Mouse (Mus musculus): Measurements from ENCODE around the gene Plxdc1. TPM values are rescaled to one million over a fixed set of nuclear protein-coding genes. Genes with fewer than 3 reads are reported as not detected.

Gene Plxdc1
- polyA plus RNA-seq, 1 experiment from 2014 or later, result 0.34 TPM

DNA sequence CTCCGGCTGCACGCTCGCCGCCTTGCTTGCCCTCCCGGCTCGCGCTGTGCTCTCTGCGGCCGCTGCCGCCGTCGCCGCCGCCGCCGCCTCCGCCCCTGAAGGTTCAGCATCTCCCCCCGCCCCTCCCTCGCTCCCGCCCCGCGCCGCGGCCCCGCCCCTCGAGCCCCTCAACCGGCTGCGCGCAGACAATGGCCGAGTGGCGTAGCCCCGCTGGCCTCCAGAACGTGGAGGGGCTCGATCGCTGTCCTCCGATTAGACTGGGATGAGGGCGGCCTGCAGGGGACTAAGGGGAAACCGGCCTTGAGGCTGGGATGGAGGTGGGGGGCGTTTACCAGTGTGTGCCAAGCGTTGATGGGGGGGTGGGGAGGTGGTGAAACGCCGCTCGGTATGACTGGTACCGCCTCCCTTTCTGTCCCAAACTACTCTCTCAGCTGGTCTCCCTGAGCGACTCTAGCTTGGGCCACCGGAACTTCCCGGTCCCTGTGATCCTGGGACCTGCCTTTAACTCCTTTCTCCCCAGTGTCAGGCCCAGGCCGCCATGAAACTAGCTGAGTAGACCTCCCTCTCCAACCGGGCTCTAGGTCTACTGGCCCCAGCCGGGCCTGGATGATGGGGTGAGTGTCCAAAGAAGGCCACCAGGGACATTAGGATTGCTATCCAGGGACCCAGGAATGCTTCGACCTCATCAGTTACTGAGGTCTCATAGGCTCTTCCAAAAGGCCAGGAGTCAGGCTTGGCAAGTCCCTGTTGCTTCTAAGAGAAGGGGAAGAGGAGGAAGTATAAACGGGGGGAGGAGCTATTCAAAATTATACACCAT, 36.5 kb upstream of the Plxdc1 start, which contains the start of gene Cacnb1:
TSS of gene Cacnb1 (minus strand) at position 480 of the 817 bp plus-strand sequence.
- H3K4me3 ChIP-seq, result peak within 1 kb of the TSS; percentile 75
- H3K36me3 ChIP-seq, result peaks cover 4% of the 10 kb centered on the region
- H3K4me2 ChIP-seq (replicated peaks), result peak within 1 kb of the TSS; percentile 77
- peak within 1 kb of the TSS; percentile 95 for H3K9ac ChIP-seq (replicated peaks)
- H3K27ac ChIP-seq (replicated peaks), result peak within 1 kb of the TSS; percentile 93
- ATAC-seq (ENCODE audit: low FRiP score, low read depth), result peak; percentile 55
- under 1% methylated on average over 50 of the region's 52 CpGs for WGBS
- peaks cover 59% of the 10 kb centered on the region for H3K4me1 ChIP-seq
- no peaks in the 10 kb centered on the region for H3K9me3 ChIP-seq
- peaks cover 8% of the 10 kb centered on the region; the same call in 1 of the 2 replicates for H3K27me3 ChIP-seq

DNA sequence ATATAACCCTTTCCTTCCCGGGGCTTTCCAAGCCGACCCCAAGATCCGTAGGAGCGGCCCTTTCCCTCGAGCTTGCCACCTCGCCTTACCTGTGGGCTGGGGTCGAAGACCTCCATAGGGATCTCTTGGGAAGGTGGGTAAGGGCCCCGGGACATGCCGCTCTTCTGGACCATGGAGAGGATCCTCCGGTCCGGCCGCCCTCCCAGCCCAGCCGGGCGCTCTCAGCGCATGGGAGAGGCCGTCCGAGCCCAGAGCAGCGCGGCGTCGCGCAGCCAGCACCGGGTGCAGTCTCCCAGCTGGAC, 36.0 kb upstream of the Plxdc1 start:
- peaks cover 8% of the 10 kb centered on the region; the same call in 1 of the 2 replicates for H3K27me3 ChIP-seq
- peak overlapping the region; percentile 93 for H3K27ac ChIP-seq (replicated peaks)
- peak overlapping the region; percentile 95 for H3K9ac ChIP-seq (replicated peaks)
- no peaks in the 10 kb centered on the region for H3K9me3 ChIP-seq
- under 1% methylated on average over 12 of the region's 23 CpGs for WGBS
- H3K4me2 ChIP-seq (replicated peaks), result peak overlapping the region; percentile 77
- peaks cover 9% of the 10 kb centered on the region for H3K36me3 ChIP-seq
- peak overlapping the region; percentile 75 for H3K4me3 ChIP-seq
- peak; percentile 12 for ATAC-seq (ENCODE audit: low FRiP score, low read depth)
- H3K4me1 ChIP-seq, result peaks cover 54% of the 10 kb centered on the region

DNA sequence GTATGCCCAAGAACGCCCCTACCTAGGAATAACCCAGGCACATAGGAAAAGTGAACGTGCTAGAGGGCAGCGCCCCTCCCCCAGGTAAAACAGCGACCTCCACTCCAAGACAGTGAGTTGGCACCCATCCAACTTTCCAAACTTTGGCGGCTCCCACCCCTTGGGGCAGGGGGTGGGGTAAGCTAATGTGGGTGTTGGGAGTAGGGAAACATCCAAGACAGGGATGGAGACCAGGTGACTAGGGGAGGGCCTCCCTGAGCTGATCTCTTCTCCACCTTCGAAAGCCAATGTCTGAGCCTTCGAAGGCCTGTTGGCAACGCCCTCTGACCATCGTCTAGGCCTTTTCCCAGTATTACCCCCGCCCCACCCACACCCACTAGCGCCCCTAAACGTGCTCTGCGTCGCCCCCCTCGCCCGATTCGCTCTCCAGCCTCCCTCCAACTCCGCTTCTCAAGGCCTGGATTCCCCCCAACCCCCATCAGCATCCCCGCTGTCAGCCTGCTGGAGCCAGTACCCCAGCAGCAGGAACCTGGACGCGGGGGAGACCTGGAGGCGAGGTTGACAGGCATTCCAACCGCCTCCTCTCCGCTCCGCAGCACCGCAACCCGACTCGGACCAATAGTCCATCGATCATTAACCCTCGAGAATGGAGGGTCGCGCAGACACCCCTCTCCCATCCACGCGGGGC, 35.5 kb upstream of the Plxdc1 start:
- 0 out of 2 replicates have a peak, but pooled peaks have one; percentile 4 for ATAC-seq (ENCODE audit: low FRiP score, low read depth)
- Histone ChIP-seq H3K36me3 (peaks cover 14% of the 10 kb centered on the region), H3K4me2 (replicated peaks) (peak overlapping the region; percentile 77), H3K27ac (replicated peaks) (peak overlapping the region; percentile 93), H3K27me3 (peaks cover 8% of the 10 kb centered on the region; the same call in 1 of the 2 replicates), H3K4me3 (peak overlapping the region; percentile 75), H3K9ac (replicated peaks) (peak overlapping the region; percentile 95), H3K9me3 (no peaks in the 10 kb centered on the region), H3K4me1 (peaks cover 54% of the 10 kb centered on the region)
- 4% methylated on average over 30 of the region's 34 CpGs for WGBS

DNA sequence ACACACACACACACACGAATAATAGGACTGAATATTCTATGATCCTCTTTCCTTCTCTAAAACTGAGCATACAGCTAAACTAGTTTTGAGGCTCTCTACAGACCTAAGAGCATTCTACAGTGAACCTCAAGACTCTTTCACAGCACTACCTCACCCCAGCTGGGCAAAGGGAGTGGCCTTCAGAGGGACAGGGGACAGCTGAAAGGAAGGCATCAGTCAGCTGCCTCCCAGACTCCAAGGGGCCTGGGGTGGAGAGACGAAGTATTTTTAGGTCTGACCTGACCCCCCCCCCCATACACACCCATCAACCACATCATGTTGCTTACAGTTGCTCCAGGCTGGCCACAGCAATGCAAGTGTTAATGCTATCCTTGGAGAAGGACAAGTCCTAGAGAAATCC, 34.9 kb upstream of the Plxdc1 start:
- Histone ChIP-seq H3K36me3 (peaks cover 20% of the 10 kb centered on the region), H3K27me3 (peaks cover 8% of the 10 kb centered on the region; the same call in 1 of the 2 replicates), H3K27ac (replicated peaks) (peak overlapping the region; percentile 93), H3K4me2 (replicated peaks) (peak overlapping the region; percentile 77), H3K9ac (replicated peaks) (peak overlapping the region; percentile 95), H3K9me3 (no peaks in the 10 kb centered on the region), H3K4me3 (peak overlapping the region; percentile 75), H3K4me1 (peaks cover 53% of the 10 kb centered on the region)
- no peak for ATAC-seq (ENCODE audit: low FRiP score, low read depth)
- 63% methylated on average over 2 of the region's 2 CpGs for WGBS

DNA sequence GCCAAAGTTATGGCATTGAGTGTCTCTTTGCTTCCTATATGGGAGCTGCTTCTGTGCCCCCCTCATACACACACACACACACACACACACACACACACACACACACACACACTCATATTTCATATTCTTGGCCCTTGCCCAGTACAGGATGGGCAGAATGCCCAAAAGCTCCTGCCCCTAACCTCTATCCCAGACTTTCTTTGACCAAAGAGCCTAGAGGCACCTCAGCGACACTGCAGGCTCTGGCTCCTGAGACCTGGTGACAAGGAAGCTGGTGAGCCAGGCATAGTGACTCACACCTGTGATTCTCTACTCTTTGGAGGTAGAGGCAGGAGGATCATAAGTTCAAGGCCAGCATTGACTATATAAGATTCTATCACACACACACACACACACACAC, 34.5 kb upstream of the Plxdc1 start:
- H3K4me1 ChIP-seq, result peaks cover 49% of the 10 kb centered on the region
- 64% methylated on average over 1 of the region's 1 CpGs for WGBS
- peak overlapping the region; percentile 80 for H3K27ac ChIP-seq (replicated peaks)

DNA sequence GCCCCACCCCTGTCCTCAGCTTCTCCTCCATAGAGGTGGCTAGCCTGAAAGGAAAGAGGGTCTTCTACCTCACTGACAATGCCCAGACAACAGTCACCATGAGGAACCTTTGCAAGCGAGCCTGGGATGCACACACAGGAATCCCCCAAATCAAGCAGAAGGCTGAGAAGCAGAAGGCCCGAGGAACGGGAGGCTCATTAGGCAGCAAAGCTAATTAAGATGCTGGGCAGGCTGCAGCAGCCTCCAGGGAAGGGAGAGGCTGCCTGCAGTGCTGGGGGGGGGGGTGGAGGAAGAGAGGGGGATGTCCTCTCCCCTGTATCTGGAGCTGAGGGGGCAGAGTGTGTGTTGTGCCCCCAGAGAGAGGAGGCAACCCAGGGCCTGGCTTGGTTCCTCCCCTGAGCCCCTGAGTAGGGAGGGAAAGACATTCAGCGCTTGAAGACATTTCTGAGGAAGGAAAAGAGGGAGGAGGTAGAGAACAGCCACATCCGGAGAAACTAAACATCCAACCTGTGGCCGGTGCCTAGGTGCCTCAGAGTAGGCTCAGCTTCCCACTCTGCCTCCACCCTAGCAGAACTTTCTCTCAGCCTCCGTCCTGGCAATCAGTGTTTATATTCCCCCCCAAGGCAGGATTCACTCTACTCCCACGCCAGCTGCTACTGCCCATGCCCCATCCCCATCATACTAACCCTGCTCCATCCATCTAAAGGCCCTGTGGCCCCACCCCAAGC, 33.8 kb upstream of the Plxdc1 start:
- ATAC-seq (ENCODE audit: low FRiP score, low read depth), result no peak
- peaks cover 44% of the 10 kb centered on the region for H3K4me1 ChIP-seq
- peaks cover 8% of the 10 kb centered on the region; the same call in 1 of the 2 replicates for H3K27me3 ChIP-seq
- no peaks in the 10 kb centered on the region for H3K9me3 ChIP-seq
- WGBS, result 29% methylated on average over 8 of the region's 8 CpGs
- peak overlapping the region; percentile 80 for H3K27ac ChIP-seq (replicated peaks)
- peak overlapping the region; percentile 75 for H3K4me3 ChIP-seq
- H3K36me3 ChIP-seq, result peaks cover 29% of the 10 kb centered on the region
- peak overlapping the region; percentile 77 for H3K4me2 ChIP-seq (replicated peaks)
- H3K9ac ChIP-seq (replicated peaks), result peak overlapping the region; percentile 41

More for the DNA sequence above, 34.5 kb upstream of the Plxdc1 start:
- no peak for ATAC-seq (ENCODE audit: low FRiP score, low read depth)
- Histone ChIP-seq H3K4me2 (replicated peaks) (peak overlapping the region; percentile 77), H3K9me3 (no peaks in the 10 kb centered on the region), H3K36me3 (peaks cover 24% of the 10 kb centered on the region), H3K4me3 (peak overlapping the region; percentile 75), H3K27me3 (peaks cover 8% of the 10 kb centered on the region; the same call in 1 of the 2 replicates), H3K9ac (replicated peaks) (peak overlapping the region; percentile 41; the same call in 1 of the 2 replicates)

DNA sequence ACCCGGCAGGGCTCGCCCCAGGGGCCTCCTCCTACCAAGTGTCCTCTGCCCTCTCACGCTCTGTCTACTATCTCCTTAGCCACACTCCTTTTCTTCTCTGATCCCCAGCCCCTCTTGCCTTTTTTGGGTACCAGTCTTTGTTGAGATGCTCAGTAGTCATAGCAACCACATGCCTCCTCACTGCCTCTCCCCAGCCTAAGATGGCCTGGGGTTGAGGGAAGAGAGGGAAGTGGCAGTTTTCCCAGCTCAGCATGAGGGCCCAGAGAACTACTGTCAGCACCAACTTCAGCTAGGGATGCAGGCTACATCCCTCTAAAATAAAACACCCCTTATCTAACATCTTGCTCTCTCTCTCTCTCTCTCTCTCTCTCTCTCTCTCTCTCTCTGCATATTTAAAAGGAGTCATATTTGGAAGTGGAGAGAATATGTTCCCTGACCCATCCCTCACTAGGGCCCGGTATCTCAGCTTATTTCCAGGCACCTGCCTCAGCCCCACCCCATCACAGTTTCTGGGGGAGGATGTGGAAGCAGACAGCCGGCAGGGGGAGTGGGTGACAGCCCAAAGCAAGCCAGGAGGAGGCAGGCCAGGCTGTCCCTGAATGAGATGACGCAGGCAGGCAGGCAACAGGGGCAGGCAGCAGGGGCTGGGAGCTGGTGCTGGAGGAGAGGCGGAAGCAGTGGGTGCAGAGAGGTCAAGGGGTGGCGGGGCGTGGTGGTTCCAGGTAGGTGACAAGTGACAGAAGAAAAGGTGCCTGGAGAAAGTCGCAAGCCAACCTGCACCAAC, 32.8 kb upstream of the Plxdc1 start:
- H3K4me2 ChIP-seq (replicated peaks), result peak overlapping the region; percentile 77
- H3K27me3 ChIP-seq, result peaks cover 8% of the 10 kb centered on the region; the same call in 1 of the 2 replicates
- H3K9ac ChIP-seq (replicated peaks), result peak overlapping the region; percentile 41
- ATAC-seq (ENCODE audit: low FRiP score, low read depth), result no peak
- H3K4me3 ChIP-seq, result peak overlapping the region; percentile 75; the same call in 1 of the 2 replicates
- peak overlapping the region; percentile 80 for H3K27ac ChIP-seq (replicated peaks)
- H3K4me1 ChIP-seq, result peaks cover 44% of the 10 kb centered on the region
- H3K9me3 ChIP-seq, result no peaks in the 10 kb centered on the region
- 21% methylated on average over 10 of the region's 10 CpGs for WGBS
- H3K36me3 ChIP-seq, result peaks cover 39% of the 10 kb centered on the region

DNA sequence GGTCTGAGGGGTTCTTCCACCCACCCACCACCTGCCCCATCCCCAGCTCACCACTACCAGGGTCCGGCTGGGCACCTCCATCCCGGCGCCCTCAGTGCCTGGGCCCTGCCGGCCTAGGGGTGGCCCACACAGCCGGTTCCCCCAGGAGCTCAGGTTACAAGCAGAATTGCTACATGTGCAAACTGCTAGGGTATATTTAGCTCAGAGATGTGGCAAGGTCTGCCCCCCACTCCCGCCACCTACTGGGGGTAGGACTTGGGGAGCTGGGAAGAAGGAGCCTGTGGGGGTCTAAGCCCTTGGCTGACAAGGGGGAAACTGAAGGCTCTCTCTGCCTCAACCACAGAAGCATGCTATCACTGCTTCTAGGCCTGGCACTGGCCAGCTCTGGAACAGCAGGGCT, 32.0 kb upstream of the Plxdc1 start:
- no peak overlapping the region for H3K4me3 ChIP-seq
- H3K9me3 ChIP-seq, result no peaks in the 10 kb centered on the region
- peaks cover 43% of the 10 kb centered on the region for H3K4me1 ChIP-seq
- H3K36me3 ChIP-seq, result peaks cover 41% of the 10 kb centered on the region
- H3K27ac ChIP-seq (replicated peaks), result peak overlapping the region; percentile 80
- 62% methylated on average over 6 of the region's 6 CpGs for WGBS
- no peak for ATAC-seq (ENCODE audit: low FRiP score, low read depth)
- H3K27me3 ChIP-seq, result peaks cover 8% of the 10 kb centered on the region; the same call in 1 of the 2 replicates
- no peak overlapping the region; the same call in 1 of the 2 replicates for H3K4me2 ChIP-seq (replicated peaks)
- peak overlapping the region; percentile 31; the same call in 1 of the 2 replicates for H3K9ac ChIP-seq (replicated peaks)

DNA sequence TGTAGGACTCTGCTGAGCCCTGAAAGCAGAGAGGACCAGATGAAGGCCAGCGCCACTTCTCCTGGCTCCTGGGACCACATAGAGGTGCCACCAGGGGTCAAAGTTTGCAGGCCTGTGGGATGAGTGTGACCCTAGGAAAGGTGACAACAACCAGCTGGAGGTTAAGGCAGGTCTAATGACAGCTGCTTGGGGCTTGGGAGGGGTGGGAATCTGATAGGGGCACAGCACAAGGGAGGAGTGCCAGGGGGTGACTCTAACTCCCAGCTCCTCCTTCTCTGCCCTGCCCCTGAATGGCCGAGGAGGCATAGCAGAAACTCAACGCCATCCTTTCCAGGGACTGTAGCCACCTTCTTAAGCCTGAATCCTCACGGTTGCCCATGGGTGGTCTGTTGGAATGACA, 30.6 kb upstream of the Plxdc1 start:
- no peak overlapping the region for H3K9ac ChIP-seq (replicated peaks)
- H3K4me1 ChIP-seq, result peaks cover 39% of the 10 kb centered on the region
- H3K27me3 ChIP-seq, result peaks cover 8% of the 10 kb centered on the region; the same call in 1 of the 2 replicates
- no peaks in the 10 kb centered on the region for H3K9me3 ChIP-seq
- no peak for ATAC-seq (ENCODE audit: low FRiP score, low read depth)
- H3K27ac ChIP-seq (replicated peaks), result no peak overlapping the region
- no peak overlapping the region for H3K4me2 ChIP-seq (replicated peaks)
- H3K36me3 ChIP-seq, result peaks cover 42% of the 10 kb centered on the region
- WGBS, result 82% methylated on average over 4 of the region's 4 CpGs
- H3K4me3 ChIP-seq, result no peak overlapping the region

DNA sequence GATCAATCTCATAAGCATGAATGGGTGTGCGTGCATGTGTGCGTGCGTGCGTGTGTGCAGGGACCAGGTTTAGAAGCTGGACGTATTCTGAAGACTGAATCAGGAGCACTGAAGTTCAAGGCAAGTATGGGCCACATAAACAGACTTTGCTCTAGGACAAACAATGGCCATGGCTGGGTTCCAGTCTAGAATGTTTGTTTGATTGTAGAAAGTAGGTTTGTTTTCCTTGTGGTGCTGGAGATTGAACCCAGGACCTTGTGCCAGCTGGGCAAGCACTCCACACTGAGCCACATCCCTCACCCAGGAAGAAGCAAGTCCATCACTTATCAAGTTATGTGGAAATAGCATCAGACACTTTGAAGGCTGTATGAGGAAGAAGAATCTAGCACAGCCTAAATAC, 29.9 kb upstream of the Plxdc1 start:
- Histone ChIP-seq H3K9ac (replicated peaks) (no peak overlapping the region), H3K27me3 (peaks cover 5% of the 10 kb centered on the region; the same call in 1 of the 2 replicates), H3K9me3 (no peaks in the 10 kb centered on the region), H3K4me2 (replicated peaks) (no peak overlapping the region), H3K36me3 (peaks cover 49% of the 10 kb centered on the region), H3K27ac (replicated peaks) (no peak overlapping the region), H3K4me1 (peaks cover 33% of the 10 kb centered on the region), H3K4me3 (no peak overlapping the region)
- 89% methylated on average over 5 of the region's 5 CpGs for WGBS
- ATAC-seq (ENCODE audit: low FRiP score, low read depth), result no peak

DNA sequence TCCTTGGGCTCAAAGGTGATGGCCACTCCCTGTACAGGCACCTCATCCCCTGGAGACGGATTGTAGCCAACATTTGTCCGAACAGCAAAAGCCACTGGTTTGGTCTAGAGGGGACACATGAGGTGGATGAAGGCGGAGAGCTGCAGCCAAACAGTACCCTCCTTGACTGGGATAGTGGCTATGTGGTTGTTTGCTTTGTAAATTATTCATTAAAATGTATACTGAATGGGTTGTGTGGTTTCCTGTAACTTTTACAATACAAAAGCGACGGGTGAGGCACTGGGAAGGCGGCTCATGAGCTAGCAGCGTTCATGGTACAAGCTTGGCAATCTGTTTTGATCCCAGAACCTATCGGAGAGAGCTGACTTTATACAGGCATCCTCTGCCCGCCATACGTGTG, 26.6 kb upstream of the Plxdc1 start:
- H3K9ac ChIP-seq (replicated peaks), result no peak overlapping the region
- no peak for ATAC-seq (ENCODE audit: low FRiP score, low read depth)
- H3K4me3 ChIP-seq, result no peak overlapping the region
- peaks cover under 1% of the 10 kb centered on the region; the same call in 1 of the 2 replicates for H3K4me1 ChIP-seq
- H3K27ac ChIP-seq (replicated peaks), result no peak overlapping the region
- WGBS, result 82% methylated on average over 10 of the region's 10 CpGs
- H3K36me3 ChIP-seq, result peaks cover 71% of the 10 kb centered on the region
- H3K9me3 ChIP-seq, result no peaks in the 10 kb centered on the region
- H3K4me2 ChIP-seq (replicated peaks), result no peak overlapping the region
- no peaks in the 10 kb centered on the region for H3K27me3 ChIP-seq

Measured in midbrain, embryonic 12.5 days (tissue).